Mouse (Mus musculus): ENCODE results near the gene Catsperz. TPM values are rescaled to one million over a fixed set of nuclear protein-coding genes. Genes with fewer than 3 reads are reported as not detected.

Catsperz gene
- polyA plus RNA-seq, 1 experiment from 2014 or later = 2.3 TPM

DNA sequence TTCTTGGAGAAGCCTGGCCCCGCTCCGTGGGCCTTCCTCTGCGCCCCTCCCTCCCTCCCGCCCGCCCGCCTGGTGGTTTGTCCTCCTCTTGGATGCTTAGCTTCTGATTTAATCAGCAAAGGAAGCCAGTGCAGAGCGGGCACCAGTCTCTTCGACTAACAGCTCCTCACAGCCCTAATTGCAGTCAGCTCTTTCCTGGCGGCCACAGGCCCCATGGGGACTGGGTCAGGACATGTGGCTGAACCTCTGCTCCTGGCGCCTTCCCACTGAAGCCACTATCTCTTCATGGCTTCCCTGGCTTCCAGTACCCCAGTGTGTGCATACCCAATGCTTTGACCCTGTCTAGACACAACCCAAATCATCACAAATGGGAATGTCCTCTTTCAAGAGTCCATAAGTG is 31.3 kb upstream of the Catsperz start:
- Histone ChIP-seq H3K36me3 (peaks cover 65% of the 10 kb centered on the region), H3K4me3 (no peak overlapping the region), H3K9ac (no peak overlapping the region), H3K4me1 (replicated peaks) (peaks cover 35% of the 10 kb centered on the region), H3K4me2 (no peak overlapping the region), H3K9me3 (replicated peaks) (no peaks in the 10 kb centered on the region), H3K27ac (ENCODE audit: poor library complexity, severe bottlenecking) (no peak overlapping the region), H3K27me3 (replicated peaks) (no peaks in the 10 kb centered on the region)
- 73% methylated on average over 10 of the region's 10 CpGs for WGBS
- ATAC-seq (ENCODE audit: insufficient number of reproducible peaks, low FRiP score) = no peak

- no peaks in the 10 kb centered on the region for H3K9me3 ChIP-seq (replicated peaks)
- ATAC-seq (ENCODE audit: insufficient number of reproducible peaks, low FRiP score) = no peak
- 61% methylated on average over 7 of the region's 7 CpGs for WGBS
- no peak overlapping the region for H3K4me3 ChIP-seq
- H3K27ac ChIP-seq (ENCODE audit: poor library complexity, severe bottlenecking) = no peak overlapping the region
- H3K9ac ChIP-seq = no peak overlapping the region
- peaks cover 61% of the 10 kb centered on the region for H3K36me3 ChIP-seq
- H3K27me3 ChIP-seq (replicated peaks) = no peaks in the 10 kb centered on the region
- no peak overlapping the region for H3K4me2 ChIP-seq
- peaks cover 35% of the 10 kb centered on the region for H3K4me1 ChIP-seq (replicated peaks)
These were observed 30.2 kb upstream of the Catsperz start for GRCm38 (mm10) chr19:6955424-6955823.

DNA sequence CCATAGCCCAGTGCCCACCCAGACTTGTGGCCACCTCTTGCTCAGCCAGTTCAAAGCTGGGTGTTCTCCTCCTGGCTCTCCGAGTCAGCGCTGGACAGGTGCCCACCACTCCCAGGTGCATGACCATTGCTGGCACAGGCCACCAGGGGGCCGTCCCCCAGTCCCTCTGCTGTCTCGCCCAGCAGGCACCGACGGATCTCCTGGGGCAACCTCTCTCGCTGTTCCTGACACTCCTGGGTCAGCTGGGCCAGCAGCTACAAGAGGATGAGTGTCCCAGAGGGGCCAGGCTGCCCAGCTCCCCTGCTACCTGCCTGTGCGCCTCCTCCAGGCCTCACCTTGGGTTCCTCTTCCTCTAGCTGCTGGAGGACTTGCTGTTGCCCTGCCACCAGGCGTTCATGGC is 28.9 kb upstream of the Catsperz start:
- no peaks in the 10 kb centered on the region for H3K27me3 ChIP-seq (replicated peaks)
- H3K4me3 ChIP-seq = no peak overlapping the region
- H3K27ac ChIP-seq (ENCODE audit: poor library complexity, severe bottlenecking) = no peak overlapping the region
- ATAC-seq (ENCODE audit: insufficient number of reproducible peaks, low FRiP score) = no peak
- peaks cover 44% of the 10 kb centered on the region for H3K4me1 ChIP-seq (replicated peaks)
- peaks cover 47% of the 10 kb centered on the region for H3K36me3 ChIP-seq
- WGBS = 63% methylated on average over 9 of the region's 9 CpGs
- H3K9me3 ChIP-seq (replicated peaks) = no peaks in the 10 kb centered on the region
- no peak overlapping the region for H3K4me2 ChIP-seq
- H3K9ac ChIP-seq = no peak overlapping the region

- H3K9ac ChIP-seq = peak overlapping the region; percentile 80
- 1% methylated on average over 3 of the region's 3 CpGs for WGBS
- no peaks in the 10 kb centered on the region for H3K9me3 ChIP-seq (replicated peaks)
- peak overlapping the region; percentile 78 for H3K4me2 ChIP-seq
- H3K36me3 ChIP-seq = peaks cover 33% of the 10 kb centered on the region
- no peak; the same call in 1 of the 2 replicates for ATAC-seq (ENCODE audit: insufficient number of reproducible peaks, low FRiP score)
- H3K4me1 ChIP-seq (replicated peaks) = peaks cover 44% of the 10 kb centered on the region
- no peaks in the 10 kb centered on the region for H3K27me3 ChIP-seq (replicated peaks)
- peak overlapping the region; percentile 98 for H3K27ac ChIP-seq (ENCODE audit: poor library complexity, severe bottlenecking)
- peak overlapping the region; percentile 63 for H3K4me3 ChIP-seq
These were observed 27.5 kb upstream of the Catsperz start for GRCm38 (mm10) chr19:6952712-6953037.

DNA sequence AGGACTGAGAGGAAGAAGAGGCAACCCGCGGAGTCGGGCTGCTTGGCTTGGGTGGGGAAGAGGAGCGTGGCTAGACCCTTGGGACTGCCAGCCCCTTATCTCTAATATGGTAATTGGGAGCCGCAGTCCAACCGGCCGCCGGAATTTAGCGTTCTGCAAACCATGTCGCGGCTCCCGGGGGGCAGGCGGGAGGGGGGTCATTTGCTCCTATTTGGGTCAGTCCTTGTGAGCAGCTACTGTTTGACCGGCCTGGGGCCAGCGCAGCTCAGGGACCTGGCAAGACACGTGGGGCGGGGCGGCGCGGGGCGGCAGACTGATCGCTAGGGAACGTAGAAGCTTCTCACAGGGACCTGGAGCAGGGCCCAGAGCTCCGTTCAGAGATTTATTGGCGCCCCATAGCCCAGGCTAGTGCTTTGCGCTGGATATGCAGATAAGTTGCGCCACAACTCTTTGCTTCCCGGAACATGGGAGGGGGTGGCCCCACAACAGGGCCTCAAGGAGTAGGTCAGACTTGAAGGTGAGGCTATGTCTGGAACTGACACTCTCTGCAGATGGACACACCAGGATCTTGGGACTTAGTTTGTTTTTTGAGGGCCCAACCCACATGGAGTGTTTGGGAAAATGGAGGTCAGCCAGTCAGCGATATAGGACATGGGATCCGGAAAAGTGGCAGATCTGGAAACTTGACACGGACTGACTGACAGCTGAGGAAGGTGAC is 27.0 kb upstream of the Catsperz start:
- 1% methylated on average over 31 of the region's 31 CpGs for WGBS

GRCm38 (mm10) chr19:6951381-6951968 is 26.3 kb upstream of the Catsperz start:
- Histone ChIP-seq H3K36me3 (peaks cover 22% of the 10 kb centered on the region), H3K27ac (ENCODE audit: poor library complexity, severe bottlenecking) (peak overlapping the region; percentile 98), H3K4me1 (replicated peaks) (peaks cover 44% of the 10 kb centered on the region), H3K9ac (peak overlapping the region; percentile 80), H3K4me3 (peak overlapping the region; percentile 63), H3K9me3 (replicated peaks) (no peaks in the 10 kb centered on the region), H3K4me2 (peak overlapping the region; percentile 78), H3K27me3 (replicated peaks) (no peaks in the 10 kb centered on the region)
- WGBS = under 1% methylated on average over 35 of the region's 35 CpGs
- peak; percentile 78 for ATAC-seq (ENCODE audit: insufficient number of reproducible peaks, low FRiP score)

More for the DNA sequence above, 27.0 kb upstream of the Catsperz start:
- Histone ChIP-seq H3K27ac (ENCODE audit: poor library complexity, severe bottlenecking) (peak overlapping the region; percentile 98), H3K36me3 (peaks cover 28% of the 10 kb centered on the region), H3K4me3 (peak overlapping the region; percentile 63), H3K9me3 (replicated peaks) (no peaks in the 10 kb centered on the region), H3K4me1 (replicated peaks) (peaks cover 44% of the 10 kb centered on the region), H3K4me2 (peak overlapping the region; percentile 78), H3K9ac (peak overlapping the region; percentile 80), H3K27me3 (replicated peaks) (no peaks in the 10 kb centered on the region)
- ATAC-seq (ENCODE audit: insufficient number of reproducible peaks, low FRiP score) = peak; percentile 43

DNA sequence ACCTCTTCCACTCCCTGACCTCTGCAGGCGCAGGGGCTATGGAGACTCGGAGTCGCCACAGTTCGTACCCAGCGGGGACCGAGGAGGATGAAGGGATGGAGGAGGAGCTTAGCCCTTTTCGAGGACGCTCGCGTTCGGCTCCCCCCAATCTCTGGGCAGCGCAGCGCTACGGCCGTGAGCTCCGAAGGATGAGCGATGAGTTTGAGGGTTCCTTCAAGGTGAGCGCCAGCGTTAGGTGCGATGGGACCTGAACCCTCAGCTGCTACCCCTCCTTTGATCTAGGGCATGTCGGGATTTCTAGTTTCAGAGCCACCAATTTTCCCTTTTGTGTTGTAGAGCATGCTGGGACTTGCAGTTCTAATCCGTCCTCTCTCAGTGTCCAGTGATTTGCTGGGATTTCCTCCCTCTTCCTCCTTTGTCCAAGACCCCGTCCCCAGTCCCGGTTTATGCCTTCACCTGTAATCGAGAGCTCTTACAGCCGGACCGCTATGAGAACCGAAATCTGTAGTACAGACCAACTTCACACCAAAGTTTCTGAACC is 25.5 kb upstream of the Catsperz start:
- Histone ChIP-seq H3K36me3 (peaks cover 22% of the 10 kb centered on the region), H3K9me3 (replicated peaks) (no peaks in the 10 kb centered on the region), H3K4me3 (peak overlapping the region; percentile 63), H3K4me1 (replicated peaks) (peaks cover 40% of the 10 kb centered on the region), H3K27me3 (replicated peaks) (no peaks in the 10 kb centered on the region), H3K27ac (ENCODE audit: poor library complexity, severe bottlenecking) (peak overlapping the region; percentile 98), H3K4me2 (peak overlapping the region; percentile 78), H3K9ac (peak overlapping the region; percentile 80)
- WGBS = 0% methylated on average over 28 of the region's 28 CpGs
- peak; percentile 15 for ATAC-seq (ENCODE audit: insufficient number of reproducible peaks, low FRiP score)

GRCm38 (mm10) chr19:6949951-6950350 is 24.8 kb upstream of the Catsperz start:
- Histone ChIP-seq H3K4me1 (replicated peaks) (peaks cover 32% of the 10 kb centered on the region), H3K36me3 (peaks cover 21% of the 10 kb centered on the region), H3K4me2 (peak overlapping the region; percentile 78), H3K27ac (ENCODE audit: poor library complexity, severe bottlenecking) (peak overlapping the region; percentile 98), H3K4me3 (peak overlapping the region; percentile 63), H3K9me3 (replicated peaks) (no peaks in the 10 kb centered on the region), H3K9ac (0 out of 2 replicates have a peak overlapping the region, but pooled peaks have one; percentile 80), H3K27me3 (replicated peaks) (no peaks in the 10 kb centered on the region)
- 60% methylated on average over 5 of the region's 5 CpGs for WGBS
- no peak for ATAC-seq (ENCODE audit: insufficient number of reproducible peaks, low FRiP score)

DNA sequence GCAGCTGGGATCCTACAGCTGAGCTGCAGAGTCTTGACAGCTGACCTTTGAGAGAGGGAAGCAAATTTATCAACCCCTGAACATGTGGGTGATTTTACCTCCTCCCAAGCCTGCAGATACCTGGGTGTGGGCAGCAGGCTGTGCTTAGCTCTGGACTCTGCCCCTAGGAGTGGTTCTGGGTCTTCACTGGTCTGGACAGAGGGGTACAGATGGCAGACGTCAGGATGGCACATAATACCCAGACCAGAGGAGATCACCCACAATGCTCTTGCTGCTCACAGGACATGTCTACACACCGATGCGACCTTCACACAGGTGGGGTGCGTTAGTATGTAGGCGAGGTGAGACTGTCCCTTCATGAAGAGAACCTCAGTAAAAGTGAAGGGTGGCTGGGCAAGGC is 24.4 kb upstream of the Catsperz start:
- 92% methylated on average over 5 of the region's 5 CpGs for WGBS
- H3K36me3 ChIP-seq = peaks cover 19% of the 10 kb centered on the region
- no peaks in the 10 kb centered on the region for H3K27me3 ChIP-seq (replicated peaks)
- H3K4me1 ChIP-seq (replicated peaks) = peaks cover 28% of the 10 kb centered on the region
- H3K9ac ChIP-seq = no peak overlapping the region
- no peaks in the 10 kb centered on the region for H3K9me3 ChIP-seq (replicated peaks)
- H3K4me2 ChIP-seq = 0 out of 2 replicates have a peak overlapping the region, but pooled peaks have one; percentile 78
- no peak for ATAC-seq (ENCODE audit: insufficient number of reproducible peaks, low FRiP score)
- no peak overlapping the region for H3K27ac ChIP-seq (ENCODE audit: poor library complexity, severe bottlenecking)
- no peak overlapping the region for H3K4me3 ChIP-seq

DNA sequence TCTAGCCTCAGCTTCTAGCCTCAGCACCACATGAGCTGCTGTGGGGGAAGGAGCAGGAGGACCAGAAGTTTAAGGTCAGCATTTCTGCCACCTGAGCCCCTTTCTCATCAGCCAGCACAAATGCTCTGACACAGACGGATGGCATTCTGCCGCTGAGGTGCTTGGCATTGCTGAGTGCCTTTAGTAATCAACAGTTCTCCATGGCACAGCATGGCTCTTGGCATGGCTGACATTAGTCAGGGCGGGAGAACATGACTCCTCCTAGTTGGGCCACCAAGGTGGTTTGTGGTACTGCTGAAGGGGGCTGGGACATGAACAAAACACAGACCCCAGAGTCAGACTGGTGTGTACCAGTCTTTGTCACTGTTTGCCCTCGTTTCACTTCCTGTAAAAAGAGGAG is 23.0 kb upstream of the Catsperz start:
- no peak for ATAC-seq (ENCODE audit: insufficient number of reproducible peaks, low FRiP score)

GRCm38 (mm10) chr19:6947742-6948141 is 22.6 kb upstream of the Catsperz start:
- Histone ChIP-seq H3K36me3 (peaks cover 13% of the 10 kb centered on the region), H3K27ac (ENCODE audit: poor library complexity, severe bottlenecking) (no peak overlapping the region), H3K9ac (no peak overlapping the region), H3K9me3 (replicated peaks) (no peaks in the 10 kb centered on the region), H3K4me2 (no peak overlapping the region), H3K4me3 (no peak overlapping the region), H3K4me1 (replicated peaks) (peaks cover 19% of the 10 kb centered on the region), H3K27me3 (replicated peaks) (no peaks in the 10 kb centered on the region)
- WGBS = 52% methylated on average over 4 of the region's 4 CpGs
- no peak for ATAC-seq (ENCODE audit: insufficient number of reproducible peaks, low FRiP score)

More for the DNA sequence above, 23.0 kb upstream of the Catsperz start:
- Histone ChIP-seq H3K36me3 (peaks cover 13% of the 10 kb centered on the region), H3K4me3 (no peak overlapping the region), H3K9me3 (replicated peaks) (no peaks in the 10 kb centered on the region), H3K4me2 (no peak overlapping the region), H3K27ac (ENCODE audit: poor library complexity, severe bottlenecking) (no peak overlapping the region), H3K27me3 (replicated peaks) (no peaks in the 10 kb centered on the region), H3K9ac (no peak overlapping the region), H3K4me1 (replicated peaks) (peaks cover 19% of the 10 kb centered on the region)
- WGBS = 79% methylated on average over 4 of the region's 4 CpGs

Measured in heart, embryonic 12.5 days (tissue).